Mouse (Mus musculus) embryonic facial prominence, embryonic 10.5 days (tissue): Measurements from ENCODE around the gene Gm1043. TPM values are rescaled to one million over a fixed set of nuclear protein-coding genes. Genes with fewer than 3 reads are reported as not detected.

ENCODE experiments used
- DNase-seq: peaks from one replicate; pipeline ENCODE4 v3.0.0-alpha.2; 2017; ENCODE audit warnings: low spot score
- H3K27ac ChIP-seq: fragments of 300-500 bp; sonication (generic); replicated peaks from 2 replicates; pipeline ENCODE4 v1.5.1; 2016; ENCODE audit warnings: mild to moderate bottlenecking
- H3K27me3 ChIP-seq: fragments of 300-500 bp; sonication (generic); replicated peaks from 2 replicates; pipeline ENCODE4 v1.6.1; 2016; ENCODE audit warnings: low read depth, mild to moderate bottlenecking; ENCODE audit not compliant: poor library complexity, severe bottlenecking
- H3K36me3 ChIP-seq: fragments of 300-500 bp; sonication (generic); replicated peaks from 2 replicates; pipeline ENCODE4 v1.6.1; 2016; ENCODE audit warnings: mild to moderate bottlenecking, moderate library complexity
- H3K4me1 ChIP-seq: fragments of 300-500 bp; sonication (generic); 2 replicates; pipeline ENCODE4 v1.6.1; 2016
- H3K4me3 ChIP-seq: fragments of 300-500 bp; sonication (generic); 2 replicates; pipeline ENCODE4 v1.5.1; 2016; ENCODE audit warnings: mild to moderate bottlenecking, moderate library complexity
- H3K9me3 ChIP-seq: fragments of 300-500 bp; sonication (generic); 2 replicates; pipeline ENCODE4 v1.6.1; 2016; ENCODE audit warnings: mild to moderate bottlenecking
- WGBS: fragments of 180-500 bp; shearing (Covaris S2); methylation state at CpG from one replicate; pipeline ENCODE4 v1.1.7; 2016; 5-methylcytosine and 5-hydroxymethylcytosine counted together
- polyA plus RNA-seq: library from polyadenylated mRNA; unstranded; fragments of >200 nt; fragmentation: Nextera tagmentation; extraction: Ambion mirVana; gene quantifications from 2 replicates; pipeline ENCODE4 v1.2.1, GENCODE M21; 2016

Gm1043 gene
- polyA plus RNA-seq, 1 experiment from 2014 or later: not detected

GRCm38 (mm10) chr5:37102056-37102455 lies 16.9 kb downstream of the Gm1043 start:
- Histone ChIP-seq H3K9me3 (no peaks in the 10 kb centered on the region), H3K27ac (no peak overlapping the region), H3K4me3 (no peak overlapping the region), H3K4me1 (0 out of 2 replicates have a peak, but pooled peaks cover 5% of the 10 kb centered on the region), H3K27me3 (no peaks in the 10 kb centered on the region), H3K36me3 (no peaks in the 10 kb centered on the region)
- WGBS: 47% methylated on average over 6 of the region's 6 CpGs
- no peak for DNase-seq

GRCm38 (mm10) chr5:37105531-37106456 lies 20.6 kb downstream of the Gm1043 start:
- 83% methylated on average over 23 of the region's 23 CpGs for WGBS

DNA sequence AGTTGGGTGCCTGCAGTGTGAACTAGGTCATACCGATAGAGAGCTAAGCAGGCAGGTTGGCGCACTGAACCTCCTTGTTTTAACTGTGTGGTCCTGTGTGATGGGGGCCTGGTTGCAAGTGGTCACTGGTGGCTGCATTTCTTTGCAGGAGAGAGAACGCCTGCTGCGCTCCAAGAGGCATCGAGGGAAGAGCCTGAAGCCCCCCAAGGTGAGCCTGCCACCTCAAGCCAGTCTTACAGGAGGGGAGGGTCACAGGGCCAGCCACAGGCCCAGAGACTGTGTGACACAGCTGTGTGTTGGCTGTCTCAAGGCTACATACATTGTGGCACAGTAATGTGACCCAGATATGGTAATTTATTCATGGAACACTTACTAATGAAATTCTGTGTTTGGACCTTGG lies 21.9 kb downstream of the Gm1043 start:
- 78% methylated on average over 5 of the region's 5 CpGs for WGBS
- no peaks in the 10 kb centered on the region for H3K36me3 ChIP-seq
- no peak overlapping the region for H3K27ac ChIP-seq
- no peaks in the 10 kb centered on the region for H3K27me3 ChIP-seq
- 0 out of 2 replicates have a peak, but pooled peaks cover 5% of the 10 kb centered on the region for H3K4me1 ChIP-seq
- H3K9me3 ChIP-seq: no peaks in the 10 kb centered on the region
- no peak for DNase-seq
- no peak overlapping the region for H3K4me3 ChIP-seq

More at GRCm38 (mm10) chr5:37105531-37106456, 20.6 kb downstream of the Gm1043 start:
- Histone ChIP-seq H3K27ac (no peak overlapping the region), H3K4me1 (0 out of 2 replicates have a peak, but pooled peaks cover 5% of the 10 kb centered on the region), H3K4me3 (no peak overlapping the region), H3K36me3 (no peaks in the 10 kb centered on the region), H3K27me3 (no peaks in the 10 kb centered on the region), H3K9me3 (no peaks in the 10 kb centered on the region)
- DNase-seq: no peak

GRCm38 (mm10) chr5:37107611-37108010 lies 22.4 kb downstream of the Gm1043 start:
- Histone ChIP-seq H3K9me3 (no peaks in the 10 kb centered on the region), H3K4me1 (0 out of 2 replicates have a peak, but pooled peaks cover 5% of the 10 kb centered on the region), H3K27me3 (no peaks in the 10 kb centered on the region), H3K27ac (no peak overlapping the region), H3K36me3 (no peaks in the 10 kb centered on the region), H3K4me3 (no peak overlapping the region)
- WGBS: 88% methylated on average over 6 of the region's 6 CpGs
- no peak for DNase-seq

- Histone ChIP-seq H3K27me3 (no peaks in the 10 kb centered on the region), H3K27ac (no peak overlapping the region), H3K9me3 (no peaks in the 10 kb centered on the region), H3K4me1 (0 out of 2 replicates have a peak, but pooled peaks cover 5% of the 10 kb centered on the region), H3K36me3 (no peaks in the 10 kb centered on the region), H3K4me3 (no peak overlapping the region)
- 36% methylated on average over 6 of the region's 6 CpGs for WGBS
- DNase-seq: peak; percentile 69
These were observed 24.2 kb downstream of the Gm1043 start for GRCm38 (mm10) chr5:37109280-37109849.

DNA sequence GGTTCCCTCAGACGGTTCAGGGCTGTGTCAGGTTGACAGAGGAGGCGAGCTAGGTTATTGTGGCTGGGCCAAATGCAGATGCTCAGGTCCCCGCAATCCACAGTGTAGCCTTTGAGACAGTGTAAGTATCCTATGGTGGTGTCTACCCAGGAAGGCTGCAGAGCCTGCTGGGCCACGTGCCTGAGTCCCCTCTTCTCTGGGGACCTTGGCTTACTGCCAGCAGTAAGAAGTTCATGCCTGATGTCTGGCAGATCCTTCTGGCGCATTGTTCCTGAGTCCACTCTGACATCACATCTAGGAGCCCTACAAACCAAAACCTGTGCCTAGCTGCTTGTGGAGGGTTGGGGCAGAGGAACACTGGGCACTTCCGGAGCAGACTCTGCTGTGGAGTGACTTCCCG lies 27.2 kb downstream of the Gm1043 start:
- Histone ChIP-seq H3K27me3 (no peaks in the 10 kb centered on the region), H3K9me3 (no peaks in the 10 kb centered on the region), H3K27ac (no peak overlapping the region), H3K4me1 (no peaks in the 10 kb centered on the region), H3K4me3 (no peak overlapping the region), H3K36me3 (no peaks in the 10 kb centered on the region)
- 87% methylated on average over 7 of the region's 7 CpGs for WGBS
- no peak for DNase-seq

- no peaks in the 10 kb centered on the region for H3K27me3 ChIP-seq
- H3K4me3 ChIP-seq: no peak overlapping the region
- H3K9me3 ChIP-seq: no peaks in the 10 kb centered on the region
- DNase-seq: peak; percentile 18
- no peak overlapping the region for H3K27ac ChIP-seq
- no peaks in the 10 kb centered on the region for H3K36me3 ChIP-seq
- 61% methylated on average over 9 of the region's 9 CpGs for WGBS
- H3K4me1 ChIP-seq: no peaks in the 10 kb centered on the region; the same call in 1 of the 2 replicates
These were observed 32.0 kb downstream of the Gm1043 start for GRCm38 (mm10) chr5:37117126-37117525.

DNA sequence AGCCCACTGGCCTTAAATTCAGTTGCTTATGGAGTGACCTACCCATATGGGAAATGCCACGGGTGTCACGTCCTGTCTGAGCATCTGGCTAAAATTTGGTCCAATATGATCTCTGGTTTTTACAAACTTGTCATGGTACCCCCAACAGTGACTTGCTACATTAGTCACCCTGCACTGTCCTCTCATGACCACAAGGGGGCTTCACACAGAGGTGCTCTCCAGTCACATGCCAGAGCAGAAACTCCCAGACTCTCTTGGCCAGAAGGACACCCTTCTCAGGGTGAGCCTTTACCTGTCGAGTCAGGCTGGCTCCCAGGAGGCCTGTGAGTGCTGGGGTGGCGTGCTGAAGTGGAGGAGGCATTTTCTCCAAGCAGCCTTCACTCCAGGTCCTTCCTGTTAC lies 33.1 kb downstream of the Gm1043 start:
- Histone ChIP-seq H3K4me1 (no peaks in the 10 kb centered on the region; the same call in 1 of the 2 replicates), H3K4me3 (no peak overlapping the region), H3K9me3 (no peaks in the 10 kb centered on the region), H3K36me3 (no peaks in the 10 kb centered on the region), H3K27ac (no peak overlapping the region), H3K27me3 (no peaks in the 10 kb centered on the region)
- WGBS: 50% methylated on average over 4 of the region's 4 CpGs
- DNase-seq: peak; percentile 21

- Histone ChIP-seq H3K4me1 (no peaks in the 10 kb centered on the region; the same call in 1 of the 2 replicates), H3K27ac (no peak overlapping the region), H3K27me3 (no peaks in the 10 kb centered on the region), H3K9me3 (no peaks in the 10 kb centered on the region), H3K4me3 (no peak overlapping the region), H3K36me3 (no peaks in the 10 kb centered on the region)
- DNase-seq: no peak
- WGBS: 81% methylated on average over 7 of the region's 7 CpGs
These were observed 36.1 kb downstream of the Gm1043 start for GRCm38 (mm10) chr5:37121186-37121680.

- 53% methylated on average over 4 of the region's 4 CpGs for WGBS
- Histone ChIP-seq H3K4me3 (no peak overlapping the region), H3K4me1 (no peaks in the 10 kb centered on the region)
These were observed 46.7 kb downstream of the Gm1043 start for GRCm38 (mm10) chr5:37131841-37132240.

GRCm38 (mm10) chr5:37141745-37142144 lies 56.6 kb downstream of the Gm1043 start:
- H3K4me3 ChIP-seq: no peak overlapping the region
- no peak overlapping the region for H3K27ac ChIP-seq
- no peaks in the 10 kb centered on the region for H3K4me1 ChIP-seq
- DNase-seq: no peak
- WGBS: 79% methylated on average over 8 of the region's 8 CpGs
- no peaks in the 10 kb centered on the region for H3K9me3 ChIP-seq
- no peaks in the 10 kb centered on the region for H3K36me3 ChIP-seq
- H3K27me3 ChIP-seq: no peaks in the 10 kb centered on the region

More at GRCm38 (mm10) chr5:37131841-37132240, 46.7 kb downstream of the Gm1043 start:
- Histone ChIP-seq H3K27ac (no peak overlapping the region), H3K9me3 (no peaks in the 10 kb centered on the region), H3K36me3 (no peaks in the 10 kb centered on the region), H3K27me3 (no peaks in the 10 kb centered on the region)
- peak; percentile 14 for DNase-seq

DNA sequence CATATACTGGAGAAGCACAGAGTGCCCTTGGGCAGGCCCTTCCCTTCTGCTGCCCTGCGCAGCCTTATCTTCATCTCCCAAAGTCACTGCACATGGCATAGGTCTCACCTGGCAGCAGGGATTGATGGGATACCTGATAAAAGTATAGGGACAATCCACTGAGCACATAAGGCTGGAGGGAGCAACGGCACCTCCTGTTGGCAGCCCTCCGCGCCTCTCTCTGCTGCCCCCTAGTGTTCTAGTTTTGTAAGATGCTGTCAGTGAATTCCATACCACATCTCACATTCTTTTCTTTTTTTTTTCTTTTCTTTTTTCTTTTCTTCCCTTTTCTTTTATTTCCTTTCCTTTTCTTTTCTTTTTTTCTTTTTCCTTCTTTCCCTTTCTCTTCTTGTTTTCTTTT lies 62.4 kb downstream of the Gm1043 start:
- Histone ChIP-seq H3K4me1 (no peaks in the 10 kb centered on the region), H3K27me3 (no peaks in the 10 kb centered on the region), H3K27ac (no peak overlapping the region), H3K4me3 (no peak overlapping the region), H3K9me3 (no peaks in the 10 kb centered on the region), H3K36me3 (no peaks in the 10 kb centered on the region)
- peak; percentile 57 for DNase-seq
- WGBS: 13% methylated on average over 4 of the region's 4 CpGs
